Mouse (Mus musculus) mature B cell (primary cell): ENCODE measurements around the gene Ppfibp2.

Source experiments
- in situ Hi-C: fragments of 300-500 bp; cut with MboI; formaldehyde crosslinking; loops from 2 replicates; pipeline ENCODE4 v1.14.3; 2019

The Ppfibp2 gene

DNA sequence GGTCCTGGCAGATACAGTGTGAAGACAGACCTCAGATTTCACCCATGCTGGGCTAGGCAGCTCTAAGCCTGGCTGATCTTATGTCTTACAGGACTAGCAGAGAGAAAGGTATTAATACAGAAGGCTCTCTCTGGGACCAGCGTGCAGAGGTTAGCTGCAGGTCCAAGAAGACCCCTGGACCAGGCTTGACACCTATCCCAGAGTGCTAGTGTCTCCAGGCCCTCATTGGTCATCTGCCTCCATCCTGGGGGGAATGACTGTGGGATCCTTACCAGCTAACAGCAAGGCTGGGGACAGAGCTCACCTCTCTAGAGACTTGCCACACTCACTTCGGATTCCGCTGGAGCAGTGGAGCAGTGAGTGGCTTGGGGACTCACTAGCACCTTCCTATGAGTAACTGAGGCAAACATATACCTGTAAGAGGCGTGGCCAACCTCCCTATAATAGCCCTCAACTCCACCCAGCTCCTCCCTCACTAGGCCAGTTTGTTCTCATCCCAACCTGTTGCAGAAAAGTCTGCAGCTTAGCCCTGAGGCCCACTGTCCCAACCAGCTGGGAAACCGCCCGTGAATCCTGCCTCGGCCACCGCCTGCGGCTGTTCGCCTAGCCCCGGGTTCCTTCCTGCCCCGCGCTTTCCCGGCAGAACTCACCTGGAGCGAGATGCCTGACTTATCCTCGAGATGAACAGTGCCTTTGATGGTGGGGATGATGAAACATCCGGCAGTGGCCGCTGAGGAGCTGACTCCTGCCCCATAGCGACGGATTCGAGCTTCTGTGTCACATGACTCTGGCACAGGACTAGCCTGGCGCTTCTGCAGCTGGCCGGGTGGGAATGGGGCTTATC is 162.5 kb downstream of the Ppfibp2 start, which contains the start of gene Cyb5r2:
Gene Cyb5r2, minus strand, starts transcription at position 725 of the 844 bp plus-strand sequence.
- in situ Hi-C loops: no loop called here

GRCm38 (mm10) chr7:107770812-107771211 is 175.8 kb downstream of the Ppfibp2 start:
- in situ Hi-C loops: no loop called here

DNA sequence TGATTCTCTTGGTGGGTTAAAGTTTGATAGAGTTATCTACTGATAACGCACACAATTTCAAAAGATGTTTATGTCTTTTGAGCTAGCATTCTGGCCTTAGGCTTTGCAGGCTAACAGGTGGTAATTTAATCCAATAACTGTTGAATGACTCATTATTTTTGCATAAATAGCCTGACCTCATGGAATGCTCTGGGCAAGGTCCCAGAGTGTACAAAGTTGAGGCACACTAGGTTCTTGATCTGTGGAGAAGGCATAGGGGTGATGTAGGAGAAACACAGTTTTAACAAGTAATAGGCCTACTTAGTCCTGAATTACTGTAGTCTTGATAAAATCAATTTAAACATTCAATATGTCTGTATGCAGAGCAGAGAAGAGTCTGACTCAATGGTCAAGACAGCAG is 183.2 kb downstream of the Ppfibp2 start:
- in situ Hi-C loops: no loop called here

DNA sequence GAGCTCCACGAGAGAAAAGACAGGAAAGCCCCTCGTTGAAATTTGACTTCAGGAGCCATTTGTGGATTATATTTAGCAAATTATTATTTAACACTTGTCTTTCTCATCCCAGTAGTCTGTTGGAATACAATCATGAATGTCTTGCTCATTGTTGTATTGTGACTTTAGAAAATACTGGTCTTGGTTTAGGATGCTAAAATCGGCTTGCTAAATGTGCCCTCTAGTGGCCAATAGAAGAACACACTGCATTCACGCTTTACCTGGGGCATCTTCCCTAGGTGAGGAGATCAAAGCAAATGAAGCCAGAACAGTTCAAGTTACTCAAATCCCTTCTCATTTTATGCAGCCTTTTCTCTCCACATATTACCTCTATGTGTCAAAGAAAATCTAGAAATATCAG is 184.6 kb downstream of the Ppfibp2 start:
- in situ Hi-C loops: no loop called here

DNA sequence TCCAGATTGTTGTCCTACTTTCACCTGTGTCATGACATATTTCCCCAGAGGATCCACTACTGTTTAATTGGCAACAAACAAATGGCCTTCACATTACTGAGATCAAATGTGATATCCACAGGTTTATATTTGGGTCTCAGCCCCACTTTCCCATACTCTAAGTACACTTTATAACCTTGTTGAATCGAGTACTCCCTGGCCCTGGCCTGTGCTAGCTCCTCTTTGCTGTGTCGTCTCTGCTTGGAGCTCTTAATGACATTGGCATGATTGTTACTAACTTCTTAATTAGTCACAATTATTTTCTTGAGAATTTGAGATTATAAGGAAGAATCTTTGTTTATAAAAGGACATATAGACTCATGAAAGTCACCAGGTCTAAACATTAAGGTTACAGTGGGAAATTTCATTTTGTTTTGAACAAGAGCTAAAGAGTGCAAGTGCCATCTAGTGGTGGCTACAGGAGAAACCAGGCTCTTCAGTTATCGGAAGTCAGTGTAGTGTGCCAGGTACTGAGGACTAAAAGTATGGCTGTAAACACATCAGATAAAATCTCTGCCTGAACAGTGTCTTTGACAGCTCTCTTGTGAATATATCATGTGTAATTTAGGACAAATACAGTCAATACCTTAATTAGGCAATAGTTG is 193.1 kb downstream of the Ppfibp2 start:
- in situ Hi-C loops: no loop called here

DNA sequence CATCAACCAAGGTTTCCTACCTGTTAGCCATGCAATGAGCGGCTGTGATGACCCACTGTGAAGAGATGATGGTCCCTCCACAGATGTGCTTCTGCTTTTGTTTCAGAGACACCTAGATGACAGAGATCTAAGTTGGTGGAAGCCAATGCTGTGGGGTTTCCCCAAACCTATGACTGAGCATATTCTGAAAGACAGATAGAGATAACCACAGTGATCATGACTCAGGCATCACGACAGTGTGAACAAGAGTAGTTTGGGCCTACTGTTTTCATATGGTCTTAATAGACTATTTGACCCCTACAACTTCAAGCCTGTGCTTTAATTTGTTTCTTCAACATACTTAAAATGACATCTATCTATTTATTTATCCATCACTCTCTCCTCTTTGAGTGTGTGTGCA is 201.5 kb downstream of the Ppfibp2 start:
- in situ Hi-C loops: no loop called here
